Mouse (Mus musculus) embryonic stem cell, embryonic (primary cell): ENCODE results near the gene Gadl1.

Experiments
- CTCF ChIA-PET, 4 experiments: fragments of 300-600 bp in 2 of 4; fragments of 350-600 bp in 2 of 4; sonication (Branson Sonifier 250); formaldehyde crosslinking; loops; one replicate each; lab custom pipeline; 2022; ENCODE audit warnings: inconsistent platforms in 2 of 4; lab: Charles Lee
- POLR2A ChIA-PET, 4 experiments: fragments of 300-600 bp in 2 of 4; fragments of 350-600 bp in 2 of 4; sonication (Branson Sonifier 250); formaldehyde crosslinking; loops; one replicate each; lab custom pipeline; 2022; ENCODE audit warnings: antibody characterized with exemption in 4 of 4, inconsistent platforms in 1 of 4; lab: Charles Lee

The Gadl1 gene

GRCm38 (mm10) chr9:115909155-115909554, at the start of gene Gadl1:
Gadl1 (plus strand) TSS chr9:115909455.
- POLR2A ChIA-PET = no interaction called here
- CTCF ChIA-PET = no interaction called here

GRCm38 (mm10) chr9:115862802-115863201, 46.5 kb upstream of the Gadl1 start:
- CTCF ChIA-PET = interaction anchor here (0.5 to 1.2 kb wide), 6 partner anchors 9 to 261 kb away, joined by 3 to 6 read pairs (median 4); no protein-coding TSS in a partner anchor
- POLR2A ChIA-PET = interaction anchor here in 2 of 4 experiments (0.5 to 1.1 kb wide), 3 partner anchors 24 to 978 kb away, joined by 3 to 5 read pairs (median 3); no protein-coding TSS in a partner anchor

DNA sequence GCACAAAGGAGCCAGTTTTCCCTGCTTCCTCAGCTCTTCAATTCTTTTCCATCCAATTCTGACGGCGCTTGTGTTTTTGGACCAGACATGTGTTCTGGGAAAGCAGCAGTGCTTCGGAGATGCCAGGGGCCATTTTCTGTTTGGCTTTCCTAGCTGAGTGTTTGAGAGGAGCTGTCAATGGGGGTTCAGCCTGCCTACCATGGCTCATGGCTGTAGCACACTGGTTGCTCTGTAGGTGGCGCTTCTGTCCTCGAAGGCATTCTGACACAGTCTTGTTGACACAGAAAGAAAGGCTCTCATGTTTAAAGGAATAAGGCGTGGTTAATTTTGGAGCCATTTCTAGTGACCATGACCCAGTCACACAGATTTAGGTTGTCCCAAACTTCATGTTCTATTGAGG, 45.9 kb upstream of the Gadl1 start:
- CTCF ChIA-PET = interaction anchor here in 3 of 4 experiments (0.6 to 1.2 kb wide), 7 partner anchors 8 to 507 kb away, joined by 3 to 6 read pairs (median 4); no protein-coding TSS in a partner anchor
- POLR2A ChIA-PET = interaction anchor here in 2 of 4 experiments (0.5 to 1.1 kb wide), 3 partner anchors 25 to 460 kb away, joined by 3 to 5 read pairs (median 3); no protein-coding TSS in a partner anchor

DNA sequence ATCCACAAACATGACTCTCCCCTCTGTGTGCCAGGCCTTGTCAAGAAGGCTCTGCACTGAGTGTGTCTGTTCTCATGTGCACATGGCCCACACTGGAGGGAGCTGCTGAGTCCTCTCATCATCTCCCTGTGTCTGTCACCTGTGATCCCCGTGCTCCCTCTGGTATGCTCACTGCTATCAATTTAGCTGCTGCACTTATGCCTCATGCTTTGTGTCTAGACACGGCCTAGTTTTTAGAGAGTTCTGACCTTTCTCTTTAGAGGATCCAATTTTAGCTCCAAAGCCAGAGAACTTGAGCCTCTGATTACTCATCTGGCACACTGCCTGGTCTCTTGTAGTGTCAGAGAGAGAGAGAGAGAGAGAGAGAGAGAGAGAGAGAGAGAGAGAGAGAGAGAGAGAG, 42.0 kb upstream of the Gadl1 start:
- CTCF ChIA-PET = interaction anchor here in 1 of 4 experiments (0.6 kb wide), 1 partner anchor 58 kb away, joined by 4 read pairs; no protein-coding TSS in a partner anchor

DNA sequence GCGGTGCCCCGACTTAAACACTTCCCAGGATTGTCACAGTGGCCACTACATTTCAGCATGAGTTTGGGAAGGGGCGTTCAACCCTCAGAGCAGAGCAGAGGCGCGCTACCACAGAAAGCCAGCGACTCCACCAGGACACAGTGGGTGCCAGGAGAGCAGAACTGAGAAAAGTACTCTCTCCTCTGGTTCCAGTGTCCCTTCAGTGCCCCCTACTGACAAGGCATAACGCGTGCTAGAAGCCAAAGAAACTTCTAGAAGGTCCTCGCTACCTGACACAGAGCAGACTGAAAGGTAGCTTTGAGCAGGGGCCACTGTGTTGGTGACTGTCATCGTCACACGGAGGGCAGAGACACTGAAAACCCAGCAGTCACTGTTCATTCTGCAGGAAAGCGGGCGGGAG, 39.1 kb upstream of the Gadl1 start:
- POLR2A ChIA-PET = no interaction called here
- CTCF ChIA-PET = interaction anchor here in 1 of 4 experiments (0.5 kb wide), 1 partner anchor 170 kb away, joined by 4 read pairs; no protein-coding TSS in a partner anchor

More for the DNA sequence above, 42.0 kb upstream of the Gadl1 start:
- POLR2A ChIA-PET = interaction anchor here in 1 of 4 experiments (0.5 kb wide), 1 partner anchor 749 kb away, joined by 3 read pairs; no protein-coding TSS in a partner anchor

- ChIA-PET CTCF (interaction anchor here in 3 of 4 experiments (0.5 to 0.9 kb wide), 8 partner anchors 98 to 1256 kb away, joined by 3 to 11 read pairs (median 4); no protein-coding TSS in a partner anchor), POLR2A (interaction anchor here in 1 of 4 experiments (0.6 kb wide), 1 partner anchor 68 kb away, joined by 6 read pairs; no protein-coding TSS in a partner anchor)
These were observed 38.6 kb upstream of the Gadl1 start for GRCm38 (mm10) chr9:115870640-115871039.

GRCm38 (mm10) chr9:115880500-115880899, 28.8 kb upstream of the Gadl1 start:
- CTCF ChIA-PET = no interaction called here

DNA sequence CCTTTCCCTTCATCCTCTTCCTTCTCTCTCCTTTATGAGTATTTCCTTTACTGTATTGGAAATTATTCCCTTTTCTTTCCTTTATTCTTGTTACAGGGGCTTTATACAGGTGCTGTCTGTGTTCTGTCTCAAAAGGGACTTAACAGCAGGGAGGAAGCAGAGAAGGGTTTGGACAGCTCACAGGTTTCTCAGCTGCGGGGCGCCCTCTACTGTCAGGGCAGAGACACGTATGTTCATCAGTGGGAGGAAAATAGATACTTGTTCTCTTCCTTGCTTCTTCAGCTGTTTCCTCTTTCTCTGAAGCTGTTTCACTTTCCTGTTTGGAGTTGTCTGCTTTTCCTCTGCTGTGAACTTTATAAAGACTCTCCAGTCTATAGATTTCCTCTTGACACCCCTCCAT, 28.1 kb upstream of the Gadl1 start:
- CTCF ChIA-PET = interaction anchor here in 1 of 4 experiments (0.6 kb wide), 1 partner anchor 180 kb away, joined by 3 read pairs; no protein-coding TSS in a partner anchor
- POLR2A ChIA-PET = no interaction called here

More at GRCm38 (mm10) chr9:115880500-115880899, 28.8 kb upstream of the Gadl1 start:
- POLR2A ChIA-PET = no interaction called here

GRCm38 (mm10) chr9:115882627-115883200, 26.5 kb upstream of the Gadl1 start:
- POLR2A ChIA-PET = interaction anchor here in 1 of 4 experiments (1.3 kb wide), 1 partner anchor 572 kb away, joined by 3 read pairs; the partner anchor contains the start of gene Stt3b
- CTCF ChIA-PET = no interaction called here

GRCm38 (mm10) chr9:115883413-115883812, 25.8 kb upstream of the Gadl1 start:
- ChIA-PET CTCF (no interaction called here), POLR2A (interaction anchor here in 1 of 4 experiments (1.3 kb wide), 1 partner anchor 573 kb away, joined by 3 read pairs; the partner anchor contains the start of gene Stt3b)

GRCm38 (mm10) chr9:115887571-115887970, 21.7 kb upstream of the Gadl1 start:
- ChIA-PET POLR2A (interaction anchor here in 1 of 4 experiments (0.6 kb wide), 1 partner anchor 761 kb away, joined by 3 read pairs; no protein-coding TSS in a partner anchor), CTCF (interaction anchor here in 1 of 4 experiments (0.5 kb wide), 1 partner anchor 19 kb away, joined by 7 read pairs; no protein-coding TSS in a partner anchor)

DNA sequence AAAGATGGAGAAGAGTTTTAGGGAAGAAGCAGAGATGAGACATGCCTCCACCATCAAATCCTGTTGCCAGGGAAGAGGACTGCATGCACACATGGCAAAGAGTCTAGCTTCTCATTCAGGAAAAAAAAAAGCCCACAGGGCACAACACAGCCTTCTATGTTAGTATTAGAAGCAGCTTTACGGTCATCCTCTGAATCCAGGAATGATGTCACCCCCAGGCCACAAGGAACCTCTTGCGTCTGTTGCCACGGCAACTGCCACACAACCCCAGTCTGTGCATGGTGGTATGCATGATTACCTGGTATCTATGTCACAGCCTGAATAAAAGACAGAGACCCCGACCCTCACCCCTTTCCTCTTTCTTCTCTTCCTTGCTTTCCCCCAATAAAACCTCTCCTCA, 16.1 kb upstream of the Gadl1 start:
- CTCF ChIA-PET = interaction anchor here in 2 of 4 experiments (0.6 to 0.7 kb wide), 2 partner anchors 287 to 495 kb away, joined by 3 to 5 read pairs; no protein-coding TSS in a partner anchor
- POLR2A ChIA-PET = no interaction called here

DNA sequence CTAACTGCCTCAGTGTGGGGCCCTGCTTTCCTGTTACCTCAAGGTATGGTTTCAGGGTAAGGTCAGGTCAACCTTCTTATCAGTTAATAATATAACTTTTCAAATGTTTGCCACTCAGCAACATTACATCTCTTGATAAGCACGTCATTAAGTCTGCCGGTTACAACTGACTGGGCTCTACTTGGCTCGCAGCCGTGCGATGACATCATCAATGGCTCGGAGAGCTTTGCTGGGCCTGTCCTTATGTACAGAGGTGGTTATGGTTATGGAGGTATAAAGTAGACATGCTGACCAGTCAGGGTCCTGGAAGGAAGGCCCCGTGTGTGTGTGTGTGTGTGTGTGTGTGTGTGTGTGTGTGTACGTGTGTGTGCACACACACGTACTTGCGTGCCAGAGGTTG, 15.3 kb upstream of the Gadl1 start:
- ChIA-PET CTCF (no interaction called here), POLR2A (no interaction called here)

- CTCF ChIA-PET = no interaction called here
- POLR2A ChIA-PET = no interaction called here
These were observed 930 bp upstream of the Gadl1 start for GRCm38 (mm10) chr9:115908325-115908724.

DNA sequence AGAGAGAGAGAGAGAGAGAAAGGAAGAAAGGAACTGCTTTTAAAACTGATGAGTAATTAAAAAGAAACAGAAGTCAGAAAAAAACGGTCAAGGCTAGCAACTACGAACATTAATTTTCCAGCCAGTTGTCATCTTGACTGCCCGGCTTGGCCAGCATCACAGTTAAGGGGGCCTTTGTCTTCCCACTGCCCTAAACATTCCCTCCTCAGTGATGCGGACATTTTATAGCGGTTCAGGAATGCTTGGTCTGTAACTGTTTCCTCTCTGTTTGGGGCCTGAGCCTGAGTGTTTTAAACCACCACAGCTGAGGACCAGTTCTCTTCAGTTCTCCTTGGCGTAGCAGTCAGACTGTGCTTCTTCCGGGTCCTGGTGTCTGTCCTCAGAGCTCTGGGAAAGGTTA, 4.8 kb downstream of the Gadl1 start:
- CTCF ChIA-PET = no interaction called here
- POLR2A ChIA-PET = interaction anchor here in 1 of 4 experiments (0.5 kb wide), 1 partner anchor 1069 kb away, joined by 3 read pairs; no protein-coding TSS in a partner anchor

DNA sequence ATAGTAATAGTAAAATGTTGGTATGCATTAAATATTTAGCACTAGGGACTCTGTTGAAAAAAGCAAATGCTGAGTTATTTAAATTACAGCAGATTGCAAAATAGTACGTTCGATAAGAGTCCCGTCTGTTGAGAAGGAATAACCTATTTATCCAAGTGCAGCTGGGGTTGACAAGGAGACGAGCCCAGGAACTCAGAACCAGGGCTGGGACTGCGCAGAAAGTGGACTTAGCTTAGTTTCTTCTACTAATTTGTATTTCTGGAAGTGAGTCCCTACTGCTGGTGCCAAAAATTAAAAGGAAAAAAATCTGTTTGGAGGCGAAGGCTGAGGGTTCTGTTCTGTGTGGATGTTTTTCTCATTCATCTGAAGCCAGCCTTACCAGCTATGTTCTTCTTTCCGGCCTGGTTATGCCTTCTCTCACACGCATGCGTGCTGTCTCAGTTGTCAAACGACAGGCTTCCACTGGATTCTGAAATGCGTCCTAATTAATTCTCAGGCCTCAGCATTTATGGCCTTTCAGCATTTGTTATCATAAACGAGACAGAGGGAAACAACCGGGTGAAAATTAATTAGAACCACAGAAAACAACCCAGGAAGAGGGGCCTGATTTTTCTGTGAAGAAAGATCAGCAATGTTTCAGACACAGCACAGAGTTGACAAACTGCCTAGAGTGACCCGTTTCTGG, 6.5 kb downstream of the Gadl1 start:
- ChIA-PET CTCF (no interaction called here), POLR2A (no interaction called here)

GRCm38 (mm10) chr9:115919736-115920135, 10.5 kb downstream of the Gadl1 start:
- POLR2A ChIA-PET = no interaction called here
- CTCF ChIA-PET = no interaction called here

DNA sequence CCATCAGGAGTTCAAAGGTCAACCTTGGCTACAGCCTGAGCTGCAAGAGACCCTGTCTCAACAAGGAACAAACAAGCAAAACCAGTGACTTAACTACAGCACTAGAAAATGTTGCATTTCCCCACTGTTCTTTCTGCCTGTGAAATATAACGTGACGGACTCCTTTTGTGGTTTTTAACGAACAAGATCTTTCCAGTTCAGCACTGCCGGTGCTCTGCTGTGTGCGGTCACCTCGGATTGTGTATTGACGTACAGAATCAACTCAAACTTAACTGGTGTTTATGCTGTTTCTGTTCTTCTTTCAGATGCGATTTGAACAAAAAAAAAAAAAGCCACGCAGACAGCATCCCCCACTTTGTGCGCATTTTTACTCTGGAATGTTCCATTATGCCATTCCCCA, 13.4 kb downstream of the Gadl1 start:
- POLR2A ChIA-PET = interaction anchor here in 1 of 4 experiments (1.3 kb wide), 1 partner anchor 18 kb away, joined by 3 read pairs; no protein-coding TSS in a partner anchor

DNA sequence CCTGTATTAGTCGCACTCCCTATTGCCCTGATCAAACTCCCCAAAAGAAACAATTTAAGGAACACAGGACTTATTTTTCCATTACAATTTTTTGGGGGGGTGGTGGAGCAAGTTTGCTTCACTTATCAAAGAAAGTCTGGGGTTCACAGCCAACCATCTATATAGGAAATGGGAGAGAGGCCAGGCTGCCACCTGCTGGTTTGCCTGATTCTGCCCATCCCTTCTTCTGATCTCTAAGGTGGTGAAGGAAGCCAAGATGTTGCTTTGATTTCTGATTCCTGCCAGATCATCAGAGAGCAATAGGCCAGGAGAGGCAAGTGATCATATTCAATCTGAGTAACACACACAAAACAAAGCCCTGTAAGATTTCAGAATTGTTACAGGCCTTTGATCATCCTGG, 14.8 kb downstream of the Gadl1 start:
- ChIA-PET CTCF (no interaction called here), POLR2A (no interaction called here)

More for the DNA sequence above, 13.4 kb downstream of the Gadl1 start:
- CTCF ChIA-PET = no interaction called here
